Mouse (Mus musculus) liver, adult 2 months (tissue): ENCODE results near the gene Crb1. TPM values are rescaled to one million over a fixed set of nuclear protein-coding genes. Genes with fewer than 3 reads are reported as not detected.

Experiments used
- DNase-seq: peaks from one replicate; pipeline ENCODE4 v3.0.0-alpha.2; 2011; ENCODE audit warnings: low read depth, low spot score; ENCODE audit errors: extremely low read depth
- H3K27ac ChIP-seq: fragments of 200-500 bp; replicated peaks from 2 replicates; pipeline ENCODE4 v1.5.1; 2012; ENCODE audit warnings: low read depth, mild to moderate bottlenecking, control low read depth, inconsistent platforms, low read length; ENCODE audit not compliant: insufficient read depth
- H3K27me3 ChIP-seq: fragments of 200-500 bp; 2 replicates; pipeline ENCODE4 v1.6.1; 2012; ENCODE audit warnings: mild to moderate bottlenecking, moderate library complexity, low read length, inconsistent platforms; ENCODE audit not compliant: control insufficient read depth, insufficient read depth
- H3K36me3 ChIP-seq: fragments of 200-500 bp; 2 replicates; pipeline ENCODE4 v1.6.1; 2012; ENCODE audit warnings: low read length, inconsistent platforms; ENCODE audit not compliant: control insufficient read depth, insufficient read depth
- H3K4me1 ChIP-seq: fragments of 200-500 bp; 2 replicates; pipeline ENCODE4 v1.6.1; 2011; ENCODE audit warnings: low read length; ENCODE audit not compliant: control insufficient read depth, insufficient read depth
- H3K4me3 ChIP-seq: fragments of 200-500 bp; 2 replicates; pipeline ENCODE4 v1.5.1; 2011; ENCODE audit warnings: low read depth, mild to moderate bottlenecking, control low read depth, low read length, moderate library complexity; ENCODE audit not compliant: insufficient read depth
- H3K79me2 ChIP-seq: fragments of 200-500 bp; 2 replicates; pipeline ENCODE4 v1.6.1; 2012; ENCODE audit warnings: inconsistent platforms, mild to moderate bottlenecking, low read length, moderate library complexity; ENCODE audit not compliant: control insufficient read depth, insufficient read depth
- H3K9ac ChIP-seq: fragments of 200-500 bp; 2 replicates; pipeline ENCODE4 v1.6.1; 2012; ENCODE audit warnings: low read depth, mild to moderate bottlenecking, control low read depth, inconsistent platforms, low read length
- CTCF ChIP-seq: fragments of 200-500 bp; IDR thresholded peaks from 2 replicates; pipeline ENCODE4 v1.5.1; 2011; ENCODE audit warnings: low read depth, low read length, control low read depth
- POLR2A ChIP-seq: fragments of 200-500 bp; IDR thresholded peaks from 2 replicates; pipeline ENCODE4 v1.6.1; 2011; ENCODE audit warnings: low read length, control low read depth; ENCODE audit not compliant: insufficient read depth; ENCODE audit errors: extremely low read depth
- WGBS: fragments of 180-500 bp; shearing (Covaris S2); methylation state at CpG from one replicate; pipeline ENCODE4 v1.1.7; 2018; 5-methylcytosine and 5-hydroxymethylcytosine counted together
- polyA plus RNA-seq: library from polyadenylated mRNA; depleted of rRNA; stranded (reverse); fragments of >200 nt; gene quantifications from 2 replicates; pipeline ENCODE4 v1.2.3, GENCODE M21; 2012; rRNA removed
- total RNA-seq: library from RNA; depleted of rRNA; stranded (reverse); fragments of >200 nt; gene quantifications from 2 replicates; pipeline ENCODE4 v1.2.3, GENCODE M21; 2014; rRNA removed

Crb1 gene
- total and polyA plus RNA-seq, 2 experiments, result not detected

GRCm38 (mm10) chr1:139153006-139153405 is 223.9 kb downstream of the Crb1 start:
- DNase-seq, result no peak
- H3K79me2 ChIP-seq, result no peaks in the 10 kb centered on the region
- H3K9ac ChIP-seq, result no peak overlapping the region
- no peaks in the 10 kb centered on the region for H3K4me1 ChIP-seq
- TF ChIP-seq CTCF (no peak), POLR2A (no peak)
- no peaks in the 10 kb centered on the region for H3K27me3 ChIP-seq
- H3K27ac ChIP-seq, result no peak overlapping the region
- H3K4me3 ChIP-seq, result no peak overlapping the region
- no peaks in the 10 kb centered on the region; the same call in none of the 2 replicates for H3K36me3 ChIP-seq
- WGBS, result 99% methylated on average over 2 of the region's 2 CpGs

Other genes starting within 250 kb of the Crb1 start
- gene Zbtb41, start 45.2 kb upstream of the Crb1 start, total RNA-seq, result 6.6 and 7.6 TPM in 2 replicates
- 2.0 and 2.1 TPM in 2 replicates for gene Zbtb41, start 45.2 kb upstream of the Crb1 start, polyA plus RNA-seq
- gene Aspm, start 77.7 kb upstream of the Crb1 start, total RNA-seq, result 0.28 and 0.67 TPM in 2 replicates
- 0.01 and 0.02 TPM in 2 replicates for gene Aspm, start 77.7 kb upstream of the Crb1 start, polyA plus RNA-seq
- gene F13b, start 124.6 kb upstream of the Crb1 start, total RNA-seq, result 301 and 444 TPM in 2 replicates
- 47.5 and 51.0 TPM in 2 replicates for gene F13b, start 124.6 kb upstream of the Crb1 start, polyA plus RNA-seq
- gene Cfhr1, start 183.2 kb upstream of the Crb1 start, total RNA-seq, result 331 and 378 TPM in 2 replicates
- 41.5 and 56.6 TPM in 2 replicates for gene Cfhr1, start 183.2 kb upstream of the Crb1 start, polyA plus RNA-seq